Mouse (Mus musculus) kidney, postnatal 4 days (tissue): ENCODE data around the gene Atpif1.
A peak's percentile ranks its signal among the peaks of the same experiment; 100 is the strongest.

Experiments used
- DNase-seq, 2 experiments: peaks; one replicate each; pipeline ENCODE4 v3.0.0; 2021; ENCODE audit warnings: mixed read lengths in 2 of 2

Gene Atpif1

GRCm38 (mm10) chr4:132524808-132525207, 8.7 kb downstream of the Atpif1 start:
- DNase-seq = no peak

GRCm38 (mm10) chr4:132524321-132524741, 9.1 kb downstream of the Atpif1 start:
- DNase-seq = peak in 1 of 2 experiments; percentile 37

GRCm38 (mm10) chr4:132519188-132519587, 14.3 kb downstream of the Atpif1 start:
- no peak for DNase-seq

- DNase-seq = peak; percentile 37 to 63
These were observed 15.4 kb downstream of the Atpif1 start for GRCm38 (mm10) chr4:132518066-132518465.

DNA sequence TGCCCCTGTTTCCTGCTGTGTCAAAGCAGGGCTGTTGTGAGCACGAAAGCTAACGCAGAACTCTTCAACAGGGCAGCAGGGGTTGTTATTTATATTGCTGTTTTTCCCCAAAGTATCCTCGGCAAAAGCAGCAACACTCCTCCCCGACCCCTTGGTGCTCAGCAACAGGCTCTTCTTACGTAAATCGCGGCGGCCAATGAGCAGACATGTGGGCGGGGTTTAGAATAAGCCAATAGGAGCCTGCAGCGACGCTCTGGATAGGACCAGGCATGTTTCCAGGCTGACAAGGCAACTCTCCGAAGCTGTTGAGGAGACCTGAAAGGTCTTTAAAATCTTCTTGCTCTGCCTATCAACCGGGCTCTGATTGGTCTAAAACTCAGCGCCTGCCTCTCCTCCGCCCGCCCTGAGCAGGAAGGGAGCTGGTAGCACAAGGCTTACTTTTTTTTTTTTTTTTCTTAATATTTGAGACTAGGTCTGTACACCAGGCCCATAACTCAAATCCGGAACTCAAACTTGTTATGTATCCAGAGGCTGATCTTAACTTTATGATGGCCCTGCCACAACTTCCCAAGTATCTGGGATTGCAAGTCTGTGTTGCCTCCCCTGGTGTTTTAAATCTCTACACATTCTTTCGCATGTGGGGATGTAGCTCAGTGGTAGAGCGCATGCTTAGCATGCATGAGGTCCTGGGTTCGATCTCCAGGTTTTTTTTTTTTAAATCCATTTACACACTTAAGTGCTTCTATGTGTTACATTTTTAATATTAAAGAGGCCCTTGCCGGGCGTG, 17.9 kb downstream of the Atpif1 start:
- DNase-seq = peak; percentile 90 to 95

- DNase-seq = peak; percentile 91 to 93
These were observed 18.8 kb downstream of the Atpif1 start for GRCm38 (mm10) chr4:132514555-132515135.

GRCm38 (mm10) chr4:132513395-132514273, 19.8 kb downstream of the Atpif1 start:
- DNase-seq = peak in 1 of 2 experiments; percentile 42

DNA sequence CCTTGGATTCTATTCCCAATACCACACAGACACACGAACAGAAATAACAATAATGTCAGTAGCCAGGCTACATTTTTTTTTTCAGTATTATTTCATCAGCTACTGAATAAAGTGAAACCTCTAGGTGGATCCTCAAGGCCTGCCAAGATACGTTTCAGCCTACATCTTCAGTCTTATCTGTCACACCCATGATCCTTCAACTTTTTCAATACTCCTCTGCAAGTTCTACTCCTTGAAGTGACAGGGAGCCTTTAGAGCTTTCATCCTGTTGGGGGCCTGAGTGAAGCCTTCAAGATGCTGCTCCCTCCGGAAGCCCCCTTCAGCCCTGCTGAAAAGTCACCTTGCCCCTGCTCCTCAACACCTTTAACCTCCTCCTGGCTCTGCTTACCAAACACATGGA, 21.4 kb downstream of the Atpif1 start:
- no peak for DNase-seq

GRCm38 (mm10) chr4:132510352-132510798, 23.1 kb downstream of the Atpif1 start, which contains the start of gene Sesn2:
TSS of gene Sesn2 (minus strand) at chr4:132510501.
- peak; percentile 97 to 99 for DNase-seq

DNA sequence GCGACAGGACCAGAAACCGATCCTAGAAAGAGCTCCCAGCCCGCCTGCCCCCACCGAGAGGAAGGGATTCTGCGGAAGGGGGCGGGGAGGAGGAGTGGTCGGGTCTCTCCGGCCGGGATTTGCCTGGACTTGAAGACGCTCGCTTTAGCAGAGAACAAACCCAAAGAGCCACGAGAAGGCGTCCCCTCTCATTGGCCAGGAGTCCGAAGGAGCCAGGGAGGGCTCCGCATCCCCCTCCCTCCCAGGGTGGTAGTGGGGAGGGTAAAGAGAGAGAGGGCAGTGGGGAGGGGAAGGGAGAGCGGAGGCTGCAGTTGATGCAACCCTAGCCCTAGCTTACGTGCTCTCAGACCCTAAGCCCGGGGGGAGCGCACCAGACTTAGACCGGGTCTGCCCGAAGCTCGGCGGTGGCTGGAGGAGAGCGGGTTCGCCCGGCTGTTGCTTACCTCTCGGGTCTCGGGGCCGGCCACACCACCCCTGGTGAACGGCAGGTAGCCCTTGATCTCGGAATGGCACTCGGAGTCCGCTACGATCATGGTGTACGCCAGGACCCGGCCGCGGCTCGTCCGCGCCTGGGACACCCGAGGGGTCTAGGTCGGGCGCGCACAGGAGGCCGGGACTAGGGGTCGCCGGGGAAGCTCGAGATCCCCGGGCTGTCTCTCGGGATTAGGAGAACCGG, 23.7 kb downstream of the Atpif1 start:
- DNase-seq = peak; percentile 90 to 94

DNA sequence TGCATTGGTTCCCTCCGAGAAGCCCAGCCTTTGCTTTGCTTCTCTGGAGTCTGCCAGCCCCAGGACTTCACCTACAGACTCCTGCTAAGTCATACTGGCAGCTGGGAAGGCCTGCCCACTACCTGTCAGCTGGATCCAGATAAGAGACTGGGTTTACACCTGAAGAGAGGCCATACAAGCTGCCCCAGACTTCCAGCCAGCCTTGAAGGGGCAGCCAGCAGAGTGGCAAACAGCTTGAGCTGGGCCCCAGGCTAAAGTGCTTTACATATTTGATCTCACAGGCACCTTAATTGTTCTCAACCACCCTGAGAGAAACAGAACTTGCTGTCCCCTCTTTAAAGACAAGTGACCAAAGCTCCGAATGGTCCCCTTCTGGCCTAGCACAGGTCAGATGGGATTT, 26.2 kb downstream of the Atpif1 start:
- DNase-seq = no peak

GRCm38 (mm10) chr4:132506250-132506649, 27.2 kb downstream of the Atpif1 start:
- no peak for DNase-seq

DNA sequence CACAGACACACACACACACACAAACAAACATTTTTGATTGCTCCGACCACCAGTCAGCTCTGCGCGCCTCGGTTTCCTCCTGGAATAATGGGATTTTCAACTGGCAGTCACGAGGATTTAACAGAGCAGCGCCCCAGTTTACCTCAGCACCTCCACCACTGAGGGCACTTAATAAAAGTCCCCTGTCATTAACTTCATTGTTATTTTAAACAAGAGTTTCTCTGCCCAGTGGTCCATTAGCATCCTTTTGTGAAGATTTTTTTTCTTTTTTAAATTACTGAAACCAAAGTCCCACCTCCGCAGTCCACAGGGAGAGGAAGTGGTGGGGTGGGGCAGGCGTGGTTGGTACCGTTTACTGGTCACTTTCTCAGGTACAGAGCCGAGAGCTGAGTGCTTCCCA, 27.7 kb downstream of the Atpif1 start:
- DNase-seq = no peak

DNA sequence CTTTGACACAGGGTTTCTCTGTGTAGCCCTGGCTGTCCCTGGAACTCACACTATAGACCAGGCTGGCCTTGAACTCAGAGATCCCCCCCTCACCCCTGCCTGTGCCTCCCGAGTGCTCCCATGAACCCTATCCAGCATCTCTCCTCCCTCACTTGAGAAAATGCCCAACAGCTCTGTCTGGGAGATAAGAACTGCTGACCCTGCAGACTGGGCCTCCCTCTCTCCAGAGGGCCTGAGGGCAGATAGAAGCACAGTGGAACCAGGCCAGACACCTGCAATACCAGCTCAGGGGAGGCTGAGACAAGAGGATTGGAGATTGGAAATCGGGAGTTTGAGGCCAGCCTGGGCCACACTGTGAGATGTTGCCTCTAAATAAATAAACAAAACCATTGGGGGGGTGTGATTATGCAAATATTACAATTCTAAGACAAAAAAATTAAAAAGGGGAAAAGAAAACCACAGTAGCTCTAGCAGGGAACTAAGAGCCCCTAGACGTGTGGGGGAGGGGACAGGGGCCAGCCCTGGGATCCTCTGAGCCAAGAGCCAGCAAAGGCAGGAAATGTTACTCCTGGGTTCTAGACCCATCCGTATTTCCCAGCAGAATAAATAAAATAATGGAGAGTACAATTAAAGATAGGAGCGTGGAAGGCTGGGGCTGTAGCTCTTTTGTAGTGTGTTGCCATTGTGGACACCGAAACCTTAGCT, 28.3 kb downstream of the Atpif1 start:
- DNase-seq = no peak

DNA sequence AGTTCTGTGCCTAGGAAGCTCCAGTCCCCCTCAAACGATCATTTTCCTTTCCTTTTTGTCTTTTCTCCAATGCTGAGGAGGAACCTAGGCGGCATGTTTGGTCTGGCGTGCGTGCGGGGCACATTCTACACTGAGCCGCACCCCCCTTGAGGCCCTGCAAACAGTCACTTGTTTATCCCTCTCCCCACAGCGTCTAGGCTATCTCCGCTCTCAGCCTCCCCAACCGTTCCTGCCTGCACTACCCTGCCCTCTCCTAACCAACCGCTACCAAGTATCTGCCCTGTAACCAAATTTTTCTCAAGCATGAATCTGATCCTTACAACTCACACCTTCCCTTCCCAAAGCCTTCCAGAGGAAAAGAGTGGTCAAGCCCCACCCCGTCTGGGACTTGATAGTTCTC, 30.1 kb downstream of the Atpif1 start:
- no peak for DNase-seq

DNA sequence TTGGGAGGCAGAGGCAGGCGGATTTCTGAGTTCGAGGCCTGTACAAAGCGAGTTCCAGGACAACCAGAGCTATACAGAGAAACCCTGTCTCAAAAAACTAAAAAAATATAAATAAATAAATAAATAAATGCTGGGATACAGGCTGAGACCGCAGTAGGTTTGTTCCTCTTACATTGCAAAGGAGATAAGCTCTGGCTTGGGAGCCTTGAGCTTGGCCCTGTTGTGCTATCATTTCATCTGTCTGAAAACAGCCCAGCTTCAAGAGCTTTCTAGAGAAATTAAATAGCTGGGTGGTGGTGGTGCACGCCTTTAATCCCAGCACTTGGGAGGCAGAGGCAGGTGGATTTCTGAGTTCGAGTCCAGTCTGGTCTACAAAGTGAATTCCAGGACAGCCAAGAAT, 31.8 kb downstream of the Atpif1 start:
- DNase-seq = no peak

- DNase-seq = peak in 1 of 2 experiments; percentile 15
These were observed 39.1 kb downstream of the Atpif1 start for GRCm38 (mm10) chr4:132494271-132494918.

- peak; percentile 64 to 77 for DNase-seq
These were observed 41.0 kb downstream of the Atpif1 start for GRCm38 (mm10) chr4:132492178-132493060.

DNA sequence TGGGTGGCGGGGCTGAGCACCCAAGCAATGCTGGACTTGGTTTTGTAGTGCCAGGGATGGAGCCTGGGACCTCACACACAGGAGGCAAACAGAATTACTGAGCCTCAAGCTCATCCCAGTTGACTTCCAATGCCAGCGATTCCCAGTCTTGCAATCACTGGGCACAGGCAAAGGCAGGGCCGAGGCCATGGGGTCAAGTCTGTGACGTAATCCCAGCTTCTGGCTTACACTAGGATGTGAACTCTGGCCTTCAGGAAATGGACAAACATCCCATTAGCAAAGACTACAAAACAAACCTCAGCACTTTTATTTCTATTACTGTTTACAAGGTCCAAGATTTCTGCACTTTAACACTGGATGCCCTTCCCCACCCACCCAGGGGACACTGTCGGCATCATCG, 41.7 kb downstream of the Atpif1 start:
- DNase-seq = peak; percentile 60 to 65

DNA sequence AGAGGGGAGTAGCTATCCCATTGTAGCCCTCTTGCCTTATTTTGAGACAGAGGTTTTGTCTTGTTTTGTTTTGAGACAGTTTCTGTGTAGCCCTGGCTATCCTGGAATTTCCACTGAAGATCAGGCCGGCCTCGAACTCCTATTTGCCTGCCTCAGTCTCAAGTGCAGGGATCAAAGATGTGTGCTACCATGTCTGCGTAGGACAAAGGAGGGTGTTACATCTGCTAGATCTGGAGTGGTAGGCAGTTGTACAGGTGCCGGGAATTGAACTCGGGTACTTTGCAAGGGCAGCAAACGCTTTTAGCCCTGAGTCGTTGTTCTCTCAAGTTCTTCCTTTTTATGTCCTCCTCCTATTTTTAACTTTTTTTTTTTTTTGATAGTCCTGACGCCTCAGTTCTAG, 42.4 kb downstream of the Atpif1 start:
- DNase-seq = no peak
